Mouse (Mus musculus) left cerebral cortex, adult 8-10 months (tissue): ENCODE results near the gene Ccne1. TPM values are rescaled to one million over a fixed set of nuclear protein-coding genes. Genes with fewer than 3 reads are reported as not detected.
"Not testable (repeated sequence)": the region's sequence is repeated elsewhere in the genome, so short reads cannot be mapped to it uniquely, and the experiment has no call there.

Experiments
- DNase-seq, 2 experiments: peaks; one replicate each; pipeline ENCODE4 v3.0.0; 2022; ENCODE audit warnings: low spot score in 2 of 2
- total RNA-seq, 4 experiments: library from RNA; stranded (reverse); gene quantifications; 2 replicates each; pipeline ENCODE4 v1.2.4; 2022

Ccne1 gene
- total RNA-seq = 10 to 100 TPM; 13.4 to 17.7 (median 14.6) TPM

DNA sequence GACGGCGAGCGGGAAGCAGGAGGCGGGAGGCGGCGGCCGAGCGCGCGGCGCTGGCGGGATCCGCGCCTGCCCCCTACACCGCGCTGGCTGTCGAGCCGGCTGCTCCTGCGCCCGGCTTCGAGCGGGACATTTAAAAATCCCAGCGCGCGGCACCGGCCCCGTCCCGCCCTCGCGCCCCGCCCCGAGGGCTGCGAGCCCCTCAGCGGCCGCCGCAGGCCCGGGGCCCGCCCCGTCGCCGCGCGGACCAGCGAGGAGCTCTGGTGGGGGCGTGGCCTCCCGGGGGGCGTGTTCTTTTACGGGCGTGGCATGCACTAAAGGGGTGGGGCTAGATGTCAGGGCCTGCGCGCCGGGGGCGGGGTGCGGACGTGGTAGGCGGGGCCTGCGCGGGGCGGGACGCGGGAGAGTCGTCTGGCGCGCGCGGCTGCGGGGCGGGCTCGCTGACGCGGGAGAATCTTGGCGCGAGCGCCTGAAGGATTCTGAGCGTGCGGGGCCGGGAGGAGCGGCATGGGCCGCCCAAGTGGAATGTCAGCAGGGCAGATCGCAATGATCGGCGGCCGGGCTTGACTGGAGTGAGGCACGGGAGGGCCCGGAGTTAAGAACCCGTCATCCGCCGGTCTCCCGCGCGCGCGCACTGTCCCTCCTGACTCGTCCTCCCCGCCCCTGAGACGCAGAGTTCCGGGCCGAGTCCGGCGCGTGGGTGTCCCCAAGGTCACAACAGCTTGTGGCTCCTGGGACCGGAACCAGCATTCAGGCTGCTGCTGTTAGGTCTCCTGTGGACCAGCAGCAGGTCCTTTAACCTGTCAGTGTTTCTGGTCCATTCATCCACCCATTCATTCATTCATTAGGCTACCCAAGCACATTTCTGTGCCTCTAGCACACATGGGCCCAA is at the start of gene Ccne1:
Gene Ccne1 (minus strand): TSS at position 164 of the 889 bp plus-strand sequence.
- peak; percentile 97 to 98 for DNase-seq

DNA sequence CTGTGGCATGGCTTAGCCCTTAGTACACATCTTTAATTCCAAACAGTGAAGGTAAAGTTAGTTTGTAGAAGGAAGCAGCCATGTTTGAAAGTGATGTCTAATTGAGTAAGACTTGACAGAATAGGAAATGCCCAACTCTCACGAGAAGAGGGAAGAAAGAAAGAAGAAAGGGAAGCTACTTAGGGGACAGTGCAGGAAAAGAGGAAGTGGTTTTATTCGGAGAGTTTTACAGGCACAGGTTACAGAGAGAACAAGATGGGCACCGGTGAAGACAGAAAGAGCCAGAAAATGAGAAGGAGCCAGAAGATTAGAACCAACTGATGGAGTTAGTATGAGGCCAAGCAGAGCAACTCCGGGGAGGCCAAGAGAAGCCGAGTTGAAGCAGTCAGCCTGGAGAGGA is 48.5 kb upstream of the Ccne1 start:
- DNase-seq = no peak

DNA sequence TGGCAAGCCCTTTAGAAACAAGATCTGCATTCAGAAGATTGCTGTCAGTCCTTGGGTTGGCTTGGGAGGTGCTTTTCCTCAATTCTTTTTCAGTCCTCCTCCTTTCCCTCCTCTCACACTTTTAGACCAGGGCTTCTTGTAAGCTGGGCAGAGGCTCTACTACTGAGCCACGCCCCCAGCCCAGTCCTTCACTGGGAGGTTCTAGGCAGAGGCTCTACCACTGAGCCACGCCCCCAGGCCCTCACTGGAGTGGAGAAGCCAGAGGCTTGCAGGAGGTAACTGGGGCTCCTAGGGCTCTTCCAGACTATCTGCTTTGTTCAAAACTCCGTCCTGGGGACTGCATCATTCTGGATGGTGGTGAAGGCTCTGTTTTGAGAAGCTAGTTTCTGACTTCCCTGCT is 45.2 kb upstream of the Ccne1 start:
- no peak for DNase-seq

DNA sequence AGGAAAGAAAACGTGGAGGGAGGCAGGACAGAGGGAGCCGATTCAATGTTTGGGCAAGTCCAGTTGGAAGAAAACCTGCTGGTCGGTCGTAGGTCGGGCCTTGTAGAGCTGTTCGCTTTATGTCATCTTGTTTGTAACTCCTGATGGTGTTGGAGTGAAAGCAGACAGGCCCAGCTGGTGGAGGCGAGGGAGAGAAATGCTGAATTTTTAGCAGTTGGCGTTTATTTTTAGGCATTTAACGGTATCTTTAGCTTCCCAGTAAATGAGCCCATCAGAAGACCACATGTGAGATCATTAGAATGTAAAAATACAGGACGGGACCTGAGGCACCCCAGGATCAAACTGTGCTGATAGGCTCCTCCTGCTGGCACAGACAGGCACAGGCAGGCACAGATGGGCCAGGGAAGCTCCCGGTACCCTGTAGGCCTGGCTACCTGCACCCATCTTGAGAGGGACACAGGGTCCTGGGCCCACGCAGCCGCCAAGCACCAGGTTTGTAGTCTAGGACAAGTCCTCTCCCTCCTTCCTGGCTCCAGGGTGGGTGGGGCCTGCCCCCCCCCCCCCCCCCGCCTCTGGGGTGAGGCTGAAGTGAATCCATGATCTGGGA is 44.5 kb upstream of the Ccne1 start:
- peak in 1 of 2 experiments; percentile 27 for DNase-seq

DNA sequence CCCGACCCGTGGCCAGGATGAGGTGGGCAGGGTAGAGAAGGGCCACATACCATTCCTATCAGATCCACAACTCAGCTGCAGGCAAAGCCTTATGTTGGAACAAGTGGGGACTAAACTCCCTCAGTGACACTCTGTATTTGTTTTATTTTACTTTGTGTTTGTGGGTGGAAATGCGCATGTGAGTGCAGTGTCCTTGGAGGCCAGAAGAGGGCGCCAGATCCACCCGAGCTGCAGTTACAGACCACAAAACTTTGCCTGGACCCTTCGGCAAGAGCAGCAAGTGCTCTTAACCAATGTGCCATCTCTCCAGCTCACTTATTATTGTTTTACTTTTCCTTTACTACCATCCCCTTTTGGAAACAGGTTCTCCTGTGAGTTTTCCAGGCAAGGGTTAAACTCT is 40.1 kb upstream of the Ccne1 start:
- DNase-seq = no peak

DNA sequence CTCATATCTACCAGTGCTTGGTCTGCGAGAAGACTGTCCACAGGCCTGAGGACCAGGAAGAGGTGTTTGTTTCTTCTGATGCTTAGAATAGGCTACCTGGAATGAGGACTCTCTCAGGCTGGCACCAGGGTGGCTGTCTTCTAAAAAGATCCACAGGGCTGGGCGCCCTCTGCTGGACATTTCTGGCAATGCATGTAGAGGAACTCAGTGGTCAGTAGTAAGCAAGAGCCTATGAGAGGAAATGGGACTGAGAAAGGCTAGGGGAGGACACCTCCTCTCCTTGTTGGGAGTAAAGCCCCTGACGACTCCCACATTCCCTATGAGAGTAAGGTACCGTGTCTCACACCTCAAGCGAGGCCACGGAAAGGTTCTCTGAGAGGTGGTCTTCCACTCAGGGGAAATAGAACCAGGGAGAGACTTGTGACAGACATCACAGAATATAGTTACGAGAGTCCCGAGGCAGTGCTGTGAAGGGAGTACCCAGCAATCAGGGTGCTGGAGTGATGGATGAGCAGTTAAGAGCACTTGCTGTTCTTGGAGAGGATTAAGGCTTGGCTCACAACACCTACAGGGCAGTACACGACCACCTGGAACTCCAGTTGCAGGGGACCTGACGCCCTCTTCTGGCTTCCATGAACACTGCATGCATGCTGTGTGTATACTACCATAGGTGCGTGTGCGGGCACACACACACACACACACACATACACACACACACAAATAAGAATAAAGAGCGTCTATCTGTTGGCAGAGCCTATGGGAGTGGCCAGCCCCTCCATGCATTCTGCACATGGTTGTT is 34.6 kb upstream of the Ccne1 start:
- peak; percentile 46 to 82 for DNase-seq

DNA sequence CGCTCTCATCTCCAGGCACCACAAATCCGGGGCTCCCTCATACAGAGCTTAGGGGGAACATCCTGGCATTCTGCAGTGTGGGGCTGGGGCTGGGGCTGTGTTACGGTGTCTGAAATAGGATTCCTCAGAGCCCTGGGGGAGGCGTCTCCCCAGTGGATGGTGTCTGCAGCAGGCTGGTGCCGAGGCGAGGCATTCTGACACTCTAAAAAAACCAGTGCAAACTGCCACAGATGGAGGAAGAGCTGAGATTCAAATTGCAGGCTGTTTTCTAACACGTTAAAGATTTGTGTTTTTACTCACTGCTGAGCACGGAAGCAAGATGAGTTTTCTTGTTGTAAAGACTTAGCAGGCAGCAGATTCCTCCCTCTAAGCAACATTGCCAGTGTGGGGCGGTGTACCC is 33.0 kb upstream of the Ccne1 start:
- DNase-seq = peak in 1 of 2 experiments; percentile 60

DNA sequence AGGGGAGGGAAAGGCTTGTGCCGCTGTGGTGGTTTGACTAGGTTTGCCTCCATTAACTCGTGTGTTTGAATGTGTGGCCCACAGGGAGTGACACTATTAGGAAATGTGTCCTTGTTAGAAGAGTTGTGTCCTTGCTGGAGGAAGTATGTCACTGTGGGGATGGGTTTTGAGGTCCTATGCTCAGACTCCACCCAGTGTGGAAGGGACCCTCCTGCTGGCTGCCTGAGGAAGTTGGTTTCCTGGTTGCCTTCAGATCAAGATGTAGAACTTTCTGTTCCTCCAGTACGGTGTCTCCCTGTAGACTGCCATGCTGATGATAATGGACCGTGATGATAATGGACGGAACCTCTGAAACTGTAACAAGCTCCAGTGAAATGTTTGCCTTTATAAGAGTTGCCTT is 27.1 kb upstream of the Ccne1 start:
- DNase-seq = no peak

DNA sequence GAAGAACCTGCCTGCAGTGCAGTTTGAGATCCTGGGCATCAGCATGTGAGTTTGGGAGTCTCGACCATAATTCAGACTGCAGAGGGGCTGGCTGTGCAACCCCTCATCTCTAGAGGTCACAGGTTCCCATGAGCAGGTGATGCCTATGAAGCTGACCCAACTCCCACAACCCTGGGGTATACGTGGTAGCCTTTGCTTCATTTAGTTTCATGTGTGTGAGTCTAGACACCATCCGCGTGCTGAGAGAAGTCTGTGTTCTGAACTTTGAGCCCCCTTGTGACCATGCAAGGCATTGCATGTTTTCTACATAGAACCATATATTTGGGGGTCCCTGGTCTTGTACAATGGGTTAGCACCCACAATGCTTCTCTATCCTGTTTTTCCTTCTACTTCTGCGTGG is 23.9 kb upstream of the Ccne1 start:
- no peak for DNase-seq

DNA sequence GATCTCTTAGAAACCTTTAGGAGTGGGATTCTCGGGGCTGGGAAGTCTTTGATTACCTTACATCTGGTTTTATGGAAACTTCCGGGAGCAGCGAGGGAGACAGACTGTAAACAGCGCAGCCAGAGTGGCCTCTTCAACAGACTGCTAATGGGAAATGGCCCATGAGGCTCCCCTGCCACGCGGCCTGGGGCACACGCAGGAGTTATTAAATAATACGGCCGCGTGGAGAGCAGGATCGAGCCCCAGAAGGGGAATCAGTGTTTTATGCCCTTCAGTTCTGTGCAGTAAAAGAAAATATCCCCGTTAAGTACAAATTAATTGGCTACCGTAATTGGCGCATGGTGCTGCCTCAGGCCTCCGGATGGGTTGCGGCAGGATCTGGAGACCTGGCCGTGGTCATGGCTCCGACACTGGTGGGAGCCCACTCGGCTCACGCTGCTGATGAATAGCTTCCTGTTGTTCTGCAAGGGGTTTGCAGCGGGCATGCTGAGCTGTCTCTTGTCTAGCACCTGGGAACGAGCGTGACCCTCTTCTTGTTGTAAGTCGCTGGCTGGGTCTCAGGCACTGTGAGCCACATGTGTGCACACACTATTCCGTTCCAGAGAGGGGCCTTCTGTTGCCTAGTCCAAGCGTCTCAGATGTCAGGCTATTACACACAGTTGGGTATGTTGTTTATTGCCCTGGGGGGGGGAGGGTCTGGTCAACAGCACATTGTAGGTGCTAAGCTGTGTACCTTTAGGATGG is 22.8 kb upstream of the Ccne1 start:
- DNase-seq = no peak

DNA sequence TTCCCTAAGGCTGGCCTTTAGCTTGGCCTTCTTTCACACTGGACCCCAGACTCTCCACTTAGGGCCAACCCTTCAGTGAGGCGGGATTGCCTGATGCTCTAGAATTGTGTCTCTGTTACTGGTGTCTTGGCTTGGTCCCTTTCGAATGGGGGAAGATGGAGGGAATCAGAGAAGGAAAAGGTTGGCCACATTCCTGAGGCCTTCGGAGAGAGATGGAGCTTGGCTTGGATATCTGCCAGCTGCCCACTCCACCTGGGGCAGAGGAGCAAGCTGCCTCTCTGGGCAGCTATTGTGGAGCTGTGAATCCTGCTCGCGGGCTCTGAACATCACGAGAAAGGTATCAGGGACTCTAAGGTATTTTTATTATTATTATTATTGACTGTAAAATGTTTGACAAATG is 22.2 kb upstream of the Ccne1 start:
- DNase-seq = no peak

DNA sequence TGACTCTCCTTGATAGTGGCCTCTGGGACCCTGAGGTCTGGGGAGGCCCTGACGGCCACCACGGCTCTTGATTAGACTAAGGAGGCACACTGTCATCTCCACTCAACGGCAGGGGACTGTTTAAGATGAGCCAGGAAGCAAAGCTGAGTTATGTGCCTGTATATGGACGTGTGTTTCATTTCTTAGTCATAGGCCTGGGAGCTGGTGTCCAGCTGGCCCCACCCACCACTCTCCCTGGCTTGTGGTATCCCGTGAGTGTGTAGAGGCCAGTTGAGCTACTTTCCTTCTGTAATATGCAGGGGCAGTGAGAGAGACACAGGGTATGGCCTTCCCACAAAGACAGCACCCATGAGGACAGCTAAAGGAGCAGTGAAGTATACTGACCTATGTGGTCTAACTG is 20.9 kb upstream of the Ccne1 start:
- DNase-seq = not testable (repeated sequence)

DNA sequence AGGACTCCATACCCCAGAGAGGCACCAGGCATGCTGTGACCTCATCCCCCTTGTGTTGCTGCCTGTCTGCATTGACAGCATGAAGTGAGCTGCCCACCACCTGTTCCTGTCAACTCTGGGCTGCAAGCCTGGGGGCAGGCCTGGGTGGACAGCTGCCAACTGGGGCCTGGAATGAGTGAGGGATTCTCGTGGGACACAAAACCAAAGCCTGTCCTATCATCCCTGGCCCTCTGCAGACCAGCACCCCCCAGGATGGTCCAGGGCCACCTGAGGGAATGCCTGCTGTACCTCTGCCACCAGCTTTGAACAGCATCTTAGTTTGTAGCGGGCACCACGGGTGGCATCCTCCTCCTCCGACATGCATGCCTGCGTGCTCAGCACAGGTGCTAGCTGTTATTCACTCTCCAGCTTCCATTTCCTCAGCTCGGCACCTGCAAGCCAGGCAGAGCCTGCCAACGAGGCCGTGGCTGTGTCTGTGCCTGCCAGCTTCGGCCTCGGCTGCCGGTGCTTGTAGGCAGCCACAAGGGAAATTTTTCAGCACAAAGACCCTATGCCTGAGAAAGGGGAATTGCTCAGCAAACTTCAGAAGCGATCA is 18.3 kb upstream of the Ccne1 start:
- no peak for DNase-seq

DNA sequence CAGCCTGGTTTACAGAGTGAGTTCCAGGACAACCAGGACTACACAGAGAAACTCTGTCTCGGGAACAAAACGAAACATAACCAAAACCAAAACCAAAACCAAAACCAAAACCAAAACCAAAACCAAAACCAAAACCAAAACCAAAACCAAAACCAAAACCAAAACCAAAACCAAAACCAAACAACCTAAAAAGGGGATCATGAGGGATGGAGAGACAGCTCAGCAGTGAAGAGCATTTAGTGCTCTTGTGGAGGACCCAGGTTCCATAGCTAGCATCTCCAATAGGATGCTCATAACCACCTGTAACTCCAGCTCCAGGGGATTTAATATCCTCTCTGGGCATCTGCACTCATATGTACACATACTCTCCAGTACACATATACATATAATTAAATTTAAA is 16.8 kb upstream of the Ccne1 start:
- not testable (repeated sequence) for DNase-seq

DNA sequence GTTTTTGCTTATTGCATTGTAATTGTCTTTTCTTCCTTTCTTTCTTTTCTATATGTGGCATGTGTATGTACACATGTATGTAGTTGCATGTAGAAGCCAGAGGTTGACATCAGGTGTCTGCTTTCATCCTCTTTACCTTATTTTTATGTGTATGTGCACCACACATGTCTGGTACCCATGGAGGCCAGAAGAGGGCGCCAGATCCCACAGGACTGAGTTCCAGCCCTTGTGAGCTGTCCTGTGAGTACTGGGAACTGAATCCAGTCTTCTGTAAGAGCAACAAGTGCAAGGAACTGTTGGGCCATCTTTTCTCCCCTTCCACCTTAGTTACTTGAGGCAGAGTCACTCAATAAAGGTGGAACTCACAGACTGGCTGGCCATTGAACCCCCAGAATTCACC is 11.3 kb upstream of the Ccne1 start:
- no peak for DNase-seq

DNA sequence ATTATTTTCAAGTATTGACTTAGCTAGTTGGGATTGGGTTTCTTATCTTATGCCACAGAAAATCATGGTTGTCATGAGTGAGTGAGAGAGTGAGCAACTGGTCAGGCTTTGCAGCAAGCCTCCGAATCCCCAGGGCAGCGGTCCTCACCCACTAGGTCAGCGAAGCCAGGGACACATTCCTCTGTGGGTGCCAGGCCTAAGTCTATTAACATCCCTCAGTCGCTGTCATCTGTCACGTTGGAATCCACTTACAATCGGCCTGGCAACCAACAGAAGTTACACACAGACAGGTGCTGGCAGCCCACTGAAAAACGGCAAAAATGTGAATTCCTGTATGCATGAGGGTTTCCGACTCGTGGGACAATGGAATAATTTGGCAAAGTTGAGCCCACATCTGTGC is 5.1 kb upstream of the Ccne1 start:
- DNase-seq = no peak

DNA sequence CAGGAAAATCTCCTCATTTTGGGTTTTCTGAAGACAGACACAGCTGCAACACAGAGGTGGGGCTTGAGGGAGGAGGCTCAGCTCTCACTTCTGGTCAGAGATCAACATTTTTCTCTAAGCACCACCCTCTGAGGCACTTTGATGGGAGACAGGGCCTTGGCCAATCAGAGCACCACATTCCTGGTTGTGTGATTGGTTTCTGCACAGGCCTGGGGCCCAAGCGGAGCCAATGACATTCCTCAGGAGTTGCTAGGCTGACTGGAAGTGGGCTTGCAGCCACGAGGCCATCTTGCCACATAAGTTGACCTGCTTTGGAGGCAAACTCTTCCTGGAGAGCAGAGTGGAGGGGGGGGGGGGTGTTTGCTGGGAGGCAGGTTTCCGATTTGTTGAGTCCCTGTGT is 4.7 kb upstream of the Ccne1 start:
- no peak for DNase-seq

DNA sequence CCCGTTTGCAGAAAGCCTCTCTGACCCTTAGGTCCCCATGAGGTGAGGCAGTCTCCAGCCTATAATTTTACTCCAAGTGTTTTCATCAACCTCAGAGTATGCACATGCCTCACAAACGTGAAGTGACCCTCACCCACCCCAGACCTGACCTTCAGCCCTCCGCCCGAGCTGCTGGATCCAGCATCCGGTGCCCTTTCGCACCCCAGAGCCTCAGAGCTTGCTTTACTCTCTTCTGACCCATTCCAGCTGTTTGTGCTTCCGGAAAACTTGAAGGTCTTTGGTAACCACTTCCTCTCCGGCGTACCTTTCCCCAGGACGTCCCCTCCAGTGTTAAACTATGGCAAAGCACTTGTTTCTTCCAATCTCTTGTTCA is 912 bp upstream of the Ccne1 start:
- no peak for DNase-seq

DNA sequence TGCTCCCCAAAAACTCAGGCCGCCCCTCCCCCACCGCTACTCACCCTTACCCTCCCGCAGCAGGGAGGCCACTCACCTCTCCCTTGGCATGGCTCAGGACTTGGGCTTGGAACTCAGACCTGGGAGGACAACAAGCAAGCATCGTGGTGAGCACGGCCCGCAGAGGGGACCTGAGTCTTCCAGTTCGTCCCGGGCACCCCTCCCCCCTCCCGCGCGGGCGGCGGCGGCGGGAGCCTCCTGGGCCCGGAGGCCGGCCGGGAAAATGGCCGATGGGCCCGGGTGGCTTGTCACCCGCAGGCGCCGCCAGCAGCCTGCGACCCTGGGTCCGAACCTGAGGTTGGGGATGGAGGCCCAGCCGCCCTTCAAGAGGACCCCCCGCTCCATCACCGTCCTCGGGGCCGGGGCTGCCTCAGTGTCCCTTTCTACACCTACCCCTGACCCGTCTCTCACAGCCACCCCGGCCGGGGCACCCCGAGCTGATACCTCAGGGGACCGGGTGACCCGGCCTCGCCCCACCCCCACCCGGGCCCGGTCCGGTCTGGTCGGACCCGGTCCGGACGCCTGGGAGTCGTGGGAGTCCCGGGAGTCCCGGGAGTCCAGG is 523 bp downstream of the Ccne1 start:
- DNase-seq = peak in 1 of 2 experiments; percentile 43

DNA sequence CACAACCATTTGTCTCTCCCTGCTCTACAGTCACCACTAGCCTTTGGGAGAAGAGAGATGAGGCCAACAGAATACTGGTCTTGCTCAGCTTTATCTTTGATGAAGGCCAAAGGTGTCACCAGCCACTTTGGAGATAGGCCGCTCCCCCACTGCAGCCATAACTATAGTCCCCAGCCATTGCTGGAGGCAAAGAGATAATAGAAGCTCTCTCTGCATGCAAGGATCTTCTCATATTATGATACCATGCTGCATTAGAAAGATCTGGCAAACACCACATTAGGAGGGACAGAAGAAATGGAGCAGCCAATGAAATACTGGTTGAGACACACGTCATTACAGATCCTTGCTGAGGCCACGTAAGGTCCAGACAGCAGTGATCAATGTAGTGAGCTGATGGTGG is 2.0 kb downstream of the Ccne1 start:
- no peak for DNase-seq

DNA sequence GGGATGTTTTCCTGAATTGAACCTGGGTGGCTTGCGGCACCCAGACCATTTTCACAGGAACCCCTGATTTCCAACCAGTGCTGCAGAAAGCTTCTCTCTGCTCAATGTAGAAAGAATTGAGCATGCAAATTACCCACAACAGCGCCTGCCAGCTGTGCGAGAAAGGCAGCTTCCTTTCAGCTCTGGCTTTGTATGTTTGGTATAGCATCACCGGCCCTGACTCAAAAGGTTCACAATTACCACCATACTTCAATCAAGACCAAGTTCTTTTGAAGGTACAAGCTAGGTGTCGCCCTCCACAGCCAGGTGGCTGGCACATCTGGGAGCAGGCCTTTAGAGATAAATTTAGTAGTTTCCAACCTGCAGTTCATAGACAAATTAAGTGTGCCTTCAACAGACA is 3.2 kb downstream of the Ccne1 start:
- no peak for DNase-seq
